Mouse (Mus musculus): ENCODE results near the gene 2310030G06Rik.

DNA sequence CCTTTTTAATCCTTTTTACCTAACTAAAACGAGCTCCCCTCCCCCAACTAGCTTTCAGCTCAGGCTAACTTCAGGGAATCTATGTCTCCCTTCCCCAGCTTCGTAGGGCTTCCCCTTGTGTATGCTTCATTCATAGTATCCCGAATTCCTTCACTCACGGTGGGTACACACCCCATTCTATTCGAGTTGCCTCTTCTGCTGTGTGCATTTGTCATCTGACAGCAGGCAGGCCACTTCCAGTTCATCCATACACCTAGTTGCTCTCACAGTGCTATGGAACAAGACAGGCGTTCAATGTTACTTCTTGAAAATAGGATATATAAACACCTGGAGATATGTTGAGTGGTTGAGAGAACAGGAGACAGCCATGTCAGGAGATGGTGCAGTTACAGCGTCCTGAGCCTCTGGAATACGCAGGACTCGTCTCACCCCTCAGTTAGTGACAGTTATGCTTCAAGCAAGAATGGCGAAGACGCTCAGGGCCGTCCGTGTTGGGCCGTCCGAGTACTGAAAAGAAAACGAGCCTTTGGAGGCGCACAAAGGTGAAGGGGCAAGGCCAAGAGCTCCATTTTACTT is 21.3 kb upstream of the 2310030G06Rik start:
- no peak for TF ChIP-seq POLR2A (IDR thresholded peaks at IDR 0.05; ENCODE audit: borderline replicate concordance, control insufficient read depth, low read depth, low read length)
- TF ChIP-seq CTCF (IDR thresholded peaks at IDR 0.05; ENCODE audit: control insufficient read depth, insufficient read depth, low read length): no peak
